Mouse (Mus musculus) A20 (cell line): ENCODE results near the gene Togaram2.
"Not testable (repeated sequence)": the region's sequence is repeated elsewhere in the genome, so short reads cannot be mapped to it uniquely, and the experiment has no call there.

Source experiments
- DNase-seq: peaks from one replicate; pipeline ENCODE4 v3.0.0-alpha.2; 2011; ENCODE audit warnings: low read depth, low spot score

The Togaram2 gene

GRCm38 (mm10) chr17:71736442-71736841, 63.4 kb downstream of the Togaram2 start:
- no peak for DNase-seq

GRCm38 (mm10) chr17:71742156-71742555, 69.1 kb downstream of the Togaram2 start:
- DNase-seq, result no peak

- DNase-seq, result no peak
Measured at GRCm38 (mm10) chr17:71742935-71743334, 69.9 kb downstream of the Togaram2 start.

GRCm38 (mm10) chr17:71746114-71746513, 73.1 kb downstream of the Togaram2 start:
- no peak for DNase-seq

GRCm38 (mm10) chr17:71747561-71747960, 74.5 kb downstream of the Togaram2 start:
- DNase-seq, result no peak

GRCm38 (mm10) chr17:71749616-71750168, 76.6 kb downstream of the Togaram2 start:
- no peak for DNase-seq

- no peak for DNase-seq
Measured at GRCm38 (mm10) chr17:71752831-71753230, 79.8 kb downstream of the Togaram2 start, which contains the start of gene Pcare. Pcare (minus strand) TSS chr17:71752894.

GRCm38 (mm10) chr17:71760536-71760935, 87.5 kb downstream of the Togaram2 start:
- DNase-seq, result no peak

- not testable (repeated sequence) for DNase-seq
Measured at GRCm38 (mm10) chr17:71768173-71768572, 95.1 kb downstream of the Togaram2 start, which contains the start of gene Clip4. Clip4 (plus strand) TSS chr17:71768473.

- DNase-seq, result no peak
Measured at GRCm38 (mm10) chr17:71769564-71769963, 96.5 kb downstream of the Togaram2 start.

GRCm38 (mm10) chr17:71770696-71771095, 97.6 kb downstream of the Togaram2 start:
- peak; percentile 48 for DNase-seq

GRCm38 (mm10) chr17:71774173-71774572, 101.1 kb downstream of the Togaram2 start:
- no peak for DNase-seq

- DNase-seq, result no peak
Measured at GRCm38 (mm10) chr17:71775279-71775678, 102.2 kb downstream of the Togaram2 start.

- no peak for DNase-seq
Measured at GRCm38 (mm10) chr17:71778696-71779095, 105.6 kb downstream of the Togaram2 start.
